Mouse (Mus musculus): Measurements from ENCODE around the gene Map4k4. TPM values are rescaled to one million over a fixed set of nuclear protein-coding genes. Genes with fewer than 3 reads are reported as not detected.

Map4k4 gene
- polyA plus RNA-seq, 1 experiment from 2014 or later, result 42.8 TPM

GRCm38 (mm10) chr1:40007962-40008471 is 107.3 kb downstream of the Map4k4 start:
- Histone ChIP-seq H3K36me3 (peaks cover 93% of the 10 kb centered on the region), H3K4me3 (no peak overlapping the region), H3K4me1 (no peaks in the 10 kb centered on the region), H3K27ac (no peak overlapping the region), H3K4me2 (no peak overlapping the region), H3K9ac (no peak overlapping the region), H3K9me3 (no peaks in the 10 kb centered on the region), H3K27me3 (no peaks in the 10 kb centered on the region)
- ATAC-seq (ENCODE audit: insufficient number of reproducible peaks, insufficient read depth, low FRiP score, low TSS enrichment, low read depth), result no peak
- WGBS, result 81% methylated on average over 17 of the region's 17 CpGs

DNA sequence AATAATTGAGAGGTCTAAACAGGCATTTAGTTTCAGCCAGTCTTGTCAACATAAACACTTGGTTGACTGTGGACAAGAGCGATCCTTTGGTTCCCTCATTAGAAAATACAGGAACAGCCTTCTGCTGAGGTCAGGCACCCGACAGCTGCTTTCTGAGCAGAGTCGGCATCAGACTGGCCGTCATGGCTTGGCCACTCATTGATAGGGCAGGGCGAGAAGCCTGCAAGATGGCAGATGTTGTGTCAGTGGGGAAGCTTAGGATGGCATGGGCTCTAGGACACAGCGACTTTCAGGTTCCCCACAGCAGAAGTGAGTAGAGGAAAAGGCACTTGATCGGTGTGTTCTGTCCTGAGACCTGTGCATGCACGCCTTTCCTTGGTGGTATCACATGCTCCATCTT is 112.0 kb downstream of the Map4k4 start:
- Histone ChIP-seq H3K4me1 (no peaks in the 10 kb centered on the region), H3K9ac (no peak overlapping the region), H3K9me3 (no peaks in the 10 kb centered on the region), H3K4me2 (no peak overlapping the region), H3K27ac (no peak overlapping the region), H3K4me3 (no peak overlapping the region), H3K36me3 (peaks cover 97% of the 10 kb centered on the region), H3K27me3 (no peaks in the 10 kb centered on the region)
- WGBS, result 95% methylated on average over 8 of the region's 8 CpGs
- no peak for ATAC-seq (ENCODE audit: insufficient number of reproducible peaks, insufficient read depth, low FRiP score, low TSS enrichment, low read depth)

- Histone ChIP-seq H3K9ac (no peak overlapping the region), H3K4me1 (no peaks in the 10 kb centered on the region), H3K27ac (no peak overlapping the region), H3K36me3 (peaks cover 89% of the 10 kb centered on the region), H3K4me2 (no peak overlapping the region), H3K27me3 (no peaks in the 10 kb centered on the region), H3K9me3 (no peaks in the 10 kb centered on the region), H3K4me3 (no peak overlapping the region)
- 90% methylated on average over 7 of the region's 7 CpGs for WGBS
- ATAC-seq (ENCODE audit: insufficient number of reproducible peaks, insufficient read depth, low FRiP score, low TSS enrichment, low read depth), result no peak
Observed at GRCm38 (mm10) chr1:40015066-40015678, 114.5 kb downstream of the Map4k4 start.

- Histone ChIP-seq H3K4me1 (no peaks in the 10 kb centered on the region), H3K27me3 (no peaks in the 10 kb centered on the region), H3K9me3 (no peaks in the 10 kb centered on the region), H3K36me3 (peaks cover 84% of the 10 kb centered on the region), H3K4me2 (no peak overlapping the region), H3K27ac (no peak overlapping the region), H3K4me3 (no peak overlapping the region), H3K9ac (no peak overlapping the region)
- WGBS, result 95% methylated on average over 4 of the region's 4 CpGs
- no peak for ATAC-seq (ENCODE audit: insufficient number of reproducible peaks, insufficient read depth, low FRiP score, low TSS enrichment, low read depth)
Observed at GRCm38 (mm10) chr1:40021617-40022016, 120.9 kb downstream of the Map4k4 start.

DNA sequence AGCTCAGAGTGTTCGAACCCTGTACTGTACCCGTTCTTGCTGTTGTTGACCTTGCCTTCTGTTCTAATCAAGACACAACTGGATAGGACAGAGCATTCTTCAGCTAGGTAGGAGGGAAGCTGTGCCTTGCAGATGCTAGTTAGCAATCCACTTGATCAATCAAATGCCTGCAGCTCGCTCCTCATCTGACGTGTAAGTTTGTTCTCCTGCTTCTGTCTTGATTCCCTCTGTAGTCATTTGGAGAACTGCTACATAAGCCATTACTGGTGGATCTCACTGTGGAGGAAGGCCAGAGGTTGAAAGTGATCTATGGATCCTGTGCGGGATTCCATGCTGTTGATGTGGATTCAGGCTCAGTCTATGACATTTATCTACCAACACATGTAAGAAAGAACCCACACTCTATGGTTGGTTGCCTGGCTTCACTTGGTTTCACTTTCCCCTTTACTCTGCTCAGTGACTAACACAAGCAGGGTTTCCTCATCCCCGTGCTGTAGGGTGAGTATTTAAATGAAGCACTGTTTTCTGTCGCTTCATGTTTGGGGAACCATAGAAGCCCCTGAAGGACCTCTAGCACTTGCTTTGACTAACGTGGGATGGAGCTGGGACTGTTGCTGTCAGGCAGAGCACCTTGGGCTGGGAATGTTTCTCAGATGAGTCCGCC is 121.9 kb downstream of the Map4k4 start:
- WGBS, result 91% methylated on average over 9 of the region's 9 CpGs
- H3K36me3 ChIP-seq, result peaks cover 83% of the 10 kb centered on the region
- no peak overlapping the region for H3K27ac ChIP-seq
- H3K4me2 ChIP-seq, result no peak overlapping the region
- ATAC-seq (ENCODE audit: insufficient number of reproducible peaks, insufficient read depth, low FRiP score, low TSS enrichment, low read depth), result no peak
- H3K9me3 ChIP-seq, result no peaks in the 10 kb centered on the region
- H3K4me1 ChIP-seq, result no peaks in the 10 kb centered on the region
- no peak overlapping the region for H3K4me3 ChIP-seq
- H3K9ac ChIP-seq, result no peak overlapping the region
- no peaks in the 10 kb centered on the region for H3K27me3 ChIP-seq

DNA sequence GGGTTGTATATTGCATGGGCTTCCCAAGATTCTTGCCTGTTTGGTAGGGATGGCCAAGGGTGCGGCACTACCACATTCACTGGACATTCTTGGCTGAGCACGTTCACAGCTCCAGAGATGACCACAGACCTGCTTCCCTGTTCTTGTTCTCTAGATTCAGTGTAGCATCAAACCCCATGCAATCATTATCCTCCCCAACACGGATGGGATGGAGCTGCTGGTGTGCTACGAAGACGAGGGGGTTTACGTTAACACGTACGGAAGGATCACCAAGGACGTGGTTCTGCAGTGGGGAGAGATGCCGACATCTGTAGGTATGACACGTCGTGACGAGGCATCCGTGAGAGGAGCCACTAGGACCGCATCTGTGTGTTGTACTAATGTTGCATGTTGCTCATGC is 122.5 kb downstream of the Map4k4 start:
- H3K4me2 ChIP-seq, result no peak overlapping the region
- WGBS, result 94% methylated on average over 15 of the region's 15 CpGs
- H3K36me3 ChIP-seq, result peaks cover 80% of the 10 kb centered on the region
- no peak for ATAC-seq (ENCODE audit: insufficient number of reproducible peaks, insufficient read depth, low FRiP score, low TSS enrichment, low read depth)
- H3K9ac ChIP-seq, result no peak overlapping the region
- H3K4me3 ChIP-seq, result no peak overlapping the region
- no peak overlapping the region for H3K27ac ChIP-seq
- H3K9me3 ChIP-seq, result no peaks in the 10 kb centered on the region
- H3K27me3 ChIP-seq, result no peaks in the 10 kb centered on the region
- no peaks in the 10 kb centered on the region for H3K4me1 ChIP-seq

DNA sequence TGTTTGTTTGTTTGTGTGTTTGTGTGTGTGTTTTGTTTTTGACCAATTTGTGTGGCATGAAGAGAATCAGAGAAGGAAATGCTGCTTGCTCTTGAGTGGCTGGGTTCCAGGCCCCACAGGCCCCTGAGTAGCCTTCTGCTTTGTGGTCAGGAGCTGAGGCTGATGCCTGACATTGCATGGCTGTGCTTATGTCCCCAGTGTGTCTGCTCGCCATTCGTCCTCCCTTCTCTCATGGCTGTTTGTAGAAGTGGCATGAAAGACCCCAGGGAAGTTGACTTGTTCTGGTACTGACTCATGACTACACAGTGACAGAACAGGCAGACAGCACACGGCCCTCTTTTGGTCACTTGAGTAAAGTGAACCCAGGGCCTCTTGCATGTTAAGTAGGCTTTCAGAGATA is 123.0 kb downstream of the Map4k4 start:
- WGBS, result 75% methylated on average over 3 of the region's 3 CpGs

GRCm38 (mm10) chr1:40024554-40025320 is 124.0 kb downstream of the Map4k4 start:
- no peak for ATAC-seq (ENCODE audit: insufficient number of reproducible peaks, insufficient read depth, low FRiP score, low TSS enrichment, low read depth)
- H3K9me3 ChIP-seq, result no peaks in the 10 kb centered on the region
- no peak overlapping the region for H3K27ac ChIP-seq

More for the DNA sequence above, 123.0 kb downstream of the Map4k4 start:
- no peak overlapping the region for H3K4me2 ChIP-seq
- no peak overlapping the region for H3K9ac ChIP-seq
- H3K36me3 ChIP-seq, result peaks cover 83% of the 10 kb centered on the region
- H3K4me1 ChIP-seq, result no peaks in the 10 kb centered on the region
- no peaks in the 10 kb centered on the region for H3K27me3 ChIP-seq
- no peaks in the 10 kb centered on the region for H3K9me3 ChIP-seq
- H3K4me3 ChIP-seq, result no peak overlapping the region
- no peak for ATAC-seq (ENCODE audit: insufficient number of reproducible peaks, insufficient read depth, low FRiP score, low TSS enrichment, low read depth)
- H3K27ac ChIP-seq, result no peak overlapping the region

DNA sequence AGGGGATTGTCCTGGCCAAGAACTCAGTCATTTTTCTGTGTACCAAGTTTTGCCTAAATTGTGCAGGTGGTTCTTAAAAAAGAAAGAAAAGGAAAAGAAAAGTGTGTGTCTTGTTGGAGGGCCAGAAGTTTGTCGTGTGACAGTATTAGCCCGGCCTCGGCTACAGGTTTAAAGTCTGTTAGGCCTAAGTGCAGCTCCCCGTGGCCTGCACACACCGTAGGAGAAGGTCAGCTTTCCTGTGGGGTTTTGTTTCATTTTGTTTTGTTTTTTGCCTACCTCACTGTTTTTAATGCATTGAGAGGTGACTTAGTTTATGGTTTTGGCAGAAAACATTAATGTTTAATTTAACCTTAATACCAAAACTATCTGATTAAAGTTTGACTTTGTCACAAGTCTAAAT is 124.7 kb downstream of the Map4k4 start:
- no peak overlapping the region for H3K4me2 ChIP-seq
- no peaks in the 10 kb centered on the region for H3K4me1 ChIP-seq
- H3K4me3 ChIP-seq, result no peak overlapping the region
- no peak overlapping the region for H3K9ac ChIP-seq
- 93% methylated on average over 5 of the region's 5 CpGs for WGBS
- peaks cover 71% of the 10 kb centered on the region for H3K36me3 ChIP-seq
- no peak for ATAC-seq (ENCODE audit: insufficient number of reproducible peaks, insufficient read depth, low FRiP score, low TSS enrichment, low read depth)
- no peaks in the 10 kb centered on the region for H3K9me3 ChIP-seq
- no peak overlapping the region for H3K27ac ChIP-seq
- H3K27me3 ChIP-seq, result no peaks in the 10 kb centered on the region

More at GRCm38 (mm10) chr1:40024554-40025320, 124.0 kb downstream of the Map4k4 start:
- no peak overlapping the region for H3K4me2 ChIP-seq
- no peaks in the 10 kb centered on the region for H3K4me1 ChIP-seq
- no peak overlapping the region for H3K4me3 ChIP-seq
- peaks cover 77% of the 10 kb centered on the region for H3K36me3 ChIP-seq
- H3K27me3 ChIP-seq, result no peaks in the 10 kb centered on the region
- no peak overlapping the region for H3K9ac ChIP-seq
- WGBS, result 93% methylated on average over 27 of the region's 27 CpGs

DNA sequence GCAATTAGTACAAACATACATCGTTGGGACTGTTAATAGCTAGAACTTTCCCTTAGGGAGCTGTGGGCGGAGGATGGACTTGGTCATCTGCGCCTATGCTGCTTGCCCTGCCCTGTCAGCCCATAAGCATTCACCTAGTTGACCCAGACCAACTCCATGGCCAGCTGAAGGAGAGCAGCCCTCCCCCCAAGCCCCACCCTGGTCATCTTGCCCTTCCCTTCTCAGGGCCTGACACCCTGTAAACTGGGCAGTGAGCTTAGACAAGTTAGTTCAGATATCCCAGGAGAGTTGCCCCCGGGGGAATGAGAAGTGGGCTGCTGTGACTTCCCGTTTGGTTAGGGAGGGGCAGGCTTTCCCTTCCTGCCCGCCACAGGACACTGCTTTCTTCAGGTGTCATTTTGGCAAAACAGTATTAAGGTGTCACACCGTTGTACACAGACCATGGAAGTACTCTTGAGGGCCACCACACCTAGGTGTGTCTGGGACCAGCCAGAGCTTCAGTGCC is 126.5 kb downstream of the Map4k4 start:
- Histone ChIP-seq H3K4me1 (no peaks in the 10 kb centered on the region), H3K4me2 (no peak overlapping the region), H3K9me3 (no peaks in the 10 kb centered on the region), H3K4me3 (no peak overlapping the region), H3K9ac (no peak overlapping the region), H3K36me3 (peaks cover 59% of the 10 kb centered on the region), H3K27ac (no peak overlapping the region), H3K27me3 (no peaks in the 10 kb centered on the region)
- no peak for ATAC-seq (ENCODE audit: insufficient number of reproducible peaks, insufficient read depth, low FRiP score, low TSS enrichment, low read depth)
- WGBS, result 74% methylated on average over 7 of the region's 7 CpGs

DNA sequence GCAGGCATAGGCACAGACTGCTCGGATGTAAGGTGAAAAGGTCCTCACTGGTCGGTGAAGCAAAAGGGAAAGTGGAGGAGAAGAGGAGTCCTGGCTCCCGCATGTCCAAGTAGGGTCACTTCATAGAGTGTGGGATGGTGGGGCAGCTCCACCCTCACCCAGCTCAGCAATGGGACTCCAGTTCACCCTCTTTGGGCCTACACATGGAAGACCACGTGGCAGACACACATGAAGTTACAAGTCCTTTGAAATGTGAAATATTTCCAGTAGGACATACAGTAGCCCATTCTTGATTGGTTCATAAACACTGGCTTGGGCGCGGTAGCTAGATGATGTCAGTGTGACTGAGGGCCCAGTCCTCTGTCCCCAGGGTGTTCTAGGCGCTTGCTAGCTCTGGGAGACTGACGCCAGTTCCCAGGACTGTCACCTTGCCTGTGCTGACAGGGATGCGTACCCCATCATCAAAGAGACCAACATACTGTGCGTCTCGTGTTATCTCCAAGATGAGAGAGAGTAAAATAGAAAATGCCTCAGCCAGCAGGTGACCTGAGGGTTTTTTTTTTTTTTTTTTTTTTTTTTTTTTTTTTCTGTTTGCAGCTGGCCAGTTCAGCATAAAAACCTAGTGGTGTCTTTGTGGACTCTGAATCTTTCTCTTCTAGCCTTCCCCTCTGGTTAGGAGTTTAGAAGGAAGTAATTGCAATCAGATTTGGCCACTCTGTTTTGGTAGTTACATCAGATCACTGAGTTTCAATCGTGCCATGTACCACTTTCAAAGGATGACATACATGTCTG is 127.7 kb downstream of the Map4k4 start:
- no peak overlapping the region for H3K27ac ChIP-seq
- 86% methylated on average over 12 of the region's 12 CpGs for WGBS

More for the DNA sequence above, 127.7 kb downstream of the Map4k4 start:
- Histone ChIP-seq H3K9me3 (no peaks in the 10 kb centered on the region), H3K4me3 (no peak overlapping the region), H3K9ac (no peak overlapping the region), H3K36me3 (peaks cover 47% of the 10 kb centered on the region), H3K27me3 (no peaks in the 10 kb centered on the region), H3K4me1 (no peaks in the 10 kb centered on the region), H3K4me2 (no peak overlapping the region)
- no peak for ATAC-seq (ENCODE audit: insufficient number of reproducible peaks, insufficient read depth, low FRiP score, low TSS enrichment, low read depth)
